In genomic region chr6:67200715-67201322, GRCm38 (mm10) we compare ENCODE assay signal across 12 mouse cellular contexts. TPM values are rescaled to one million over a fixed set of nuclear protein-coding genes. Genes with fewer than 3 reads are reported as not detected.
DNase-seq lines count a peak whose midpoint lies in the region; ATAC-seq and TF ChIP-seq lines count a peak whose summit lies in the region.
"Had no signal": no experiment of that assay in that cellular context is flagged by ENCODE, and none has a peak within 500 bp of the region (broad histone marks: within the 10 kb centered on the region; RNA-seq: fewer than 3 reads in every experiment).

No protein-coding gene starts in this region.

- no peaks in the 10 kb centered on the region for H3K27me3 ChIP-seq in hindbrain, embryonic 15.5 days
- no peaks in the 10 kb centered on the region for H3K27me3 ChIP-seq in hindbrain, embryonic 12.5 days
- no peaks in the 10 kb centered on the region for H3K27me3 ChIP-seq in cerebellum, adult 2 months (ENCODE audit: control insufficient read depth, insufficient read depth, low read length)
- H3K27me3 ChIP-seq in stomach, postnatal 0 days (ENCODE audit: control insufficient read depth, insufficient read depth, low read length): no peaks in the 10 kb centered on the region
- H3K27me3 ChIP-seq: limb, embryonic 15.5 days; neural tube, embryonic 13.5 days had no signal

- no peaks in the 10 kb centered on the region for H3K4me1 ChIP-seq in hindbrain, embryonic 15.5 days (replicated peaks)
- H3K4me1 ChIP-seq in hindbrain, embryonic 12.5 days: no peaks in the 10 kb centered on the region
- H3K4me1 ChIP-seq in cerebellum, adult 2 months (ENCODE audit: control insufficient read depth, insufficient read depth, low read length): 0 out of 2 replicates have a peak, but pooled peaks cover 2% of the 10 kb centered on the region
- H3K4me1 ChIP-seq in stomach, postnatal 0 days (replicated peaks; ENCODE audit: control insufficient read depth, insufficient read depth): no peaks in the 10 kb centered on the region
- H3K4me1 ChIP-seq: neural tube, embryonic 13.5 days had no signal

- H3K9ac ChIP-seq in hindbrain, embryonic 15.5 days: no peak overlapping the region
- H3K9ac ChIP-seq in hindbrain, embryonic 12.5 days: no peak overlapping the region
- H3K9ac ChIP-seq in stomach, postnatal 0 days (ENCODE audit: low read length): no peak overlapping the region
- H3K9ac ChIP-seq: limb, embryonic 15.5 days; neural tube, embryonic 13.5 days had no signal

- peak; percentile 54; the same call in 1 of the 2 replicates for ATAC-seq in hindbrain, embryonic 15.5 days (ENCODE audit: low FRiP score, low read depth)
- no peak for ATAC-seq in hindbrain, embryonic 12.5 days (ENCODE audit: low FRiP score)
- ATAC-seq in stomach, postnatal 0 days (ENCODE audit: low FRiP score, low TSS enrichment): no peak

- WGBS in hindbrain, embryonic 15.5 days: 32% methylated on average over 5 of the region's 5 CpGs
- WGBS in hindbrain, embryonic 12.5 days: 33% methylated on average over 5 of the region's 5 CpGs
- 11% methylated on average over 5 of the region's 5 CpGs for WGBS in cerebellum, adult 2 months
- 31% methylated on average over 5 of the region's 5 CpGs for WGBS in stomach, postnatal 0 days

- no peaks in the 10 kb centered on the region for H3K36me3 ChIP-seq in hindbrain, embryonic 15.5 days
- H3K36me3 ChIP-seq in hindbrain, embryonic 12.5 days: no peaks in the 10 kb centered on the region
- H3K36me3 ChIP-seq in stomach, postnatal 0 days (ENCODE audit: control insufficient read depth, insufficient read depth, low read length): no peaks in the 10 kb centered on the region
- H3K36me3 ChIP-seq: G1E; limb, embryonic 15.5 days; neural tube, embryonic 13.5 days had no signal

- TF ChIP-seq POLR2A in cerebellum, adult 2 months (IDR thresholded peaks at IDR 0.05; ENCODE audit: borderline replicate concordance, insufficient read depth, low read length): no peak

- intact Hi-C loops in left cerebral cortex, postnatal 14 days (cut with DNase I): no loop called here

- TF ChIP-seq CTCF in cerebellum, adult 2 months (IDR thresholded peaks at IDR 0.05; ENCODE audit: borderline replicate concordance, insufficient read depth, low read depth, low read length): no peak
- no peak for TF ChIP-seq CTCF in stomach, postnatal 0 days (IDR thresholded peaks at IDR 0.05; ENCODE audit: low read depth)

- H3K9me3 ChIP-seq in hindbrain, embryonic 15.5 days: no peaks in the 10 kb centered on the region
- H3K9me3 ChIP-seq in hindbrain, embryonic 12.5 days (replicated peaks): no peaks in the 10 kb centered on the region
- H3K9me3 ChIP-seq in stomach, postnatal 0 days (ENCODE audit: control insufficient read depth, low read length): no peaks in the 10 kb centered on the region
- H3K9me3 ChIP-seq: G1E; limb, embryonic 15.5 days; neural tube, embryonic 13.5 days had no signal

- TF ChIP-seq EP300 in stomach, postnatal 0 days (optimal IDR thresholded peaks at IDR 0.05): no peak

- DNase-seq in adrenal gland, postnatal 25 days: peak; percentile 20
- peak; percentile 72 to 78 for DNase-seq in cerebellum, adult 2 months
- peak; percentile 18 to 41 for DNase-seq in left cerebral cortex, postnatal 14 days (ENCODE audit: low spot score in 2 of 2)
- no peak for DNase-seq in stomach, postnatal 0 days (ENCODE audit: low spot score)
- no peak for DNase-seq in spleen, adult 12 weeks (ENCODE audit: low spot score)
- DNase-seq in urinary bladder, postnatal 4 days (ENCODE audit: low spot score in 2 of 2): no peak
- DNase-seq: thymus, adult 2 months had no signal

- no peak overlapping the region for H3K27ac ChIP-seq in hindbrain, embryonic 15.5 days (replicated peaks)
- no peak overlapping the region for H3K27ac ChIP-seq in hindbrain, embryonic 12.5 days
- H3K27ac ChIP-seq in cerebellum, adult 2 months (ENCODE audit: insufficient read depth, low read length): no peak overlapping the region
- H3K27ac ChIP-seq in stomach, postnatal 0 days (replicated peaks): no peak overlapping the region
- H3K27ac ChIP-seq: limb, embryonic 15.5 days; neural tube, embryonic 13.5 days had no signal

- no peak overlapping the region for H3K4me3 ChIP-seq in hindbrain, embryonic 15.5 days
- no peak overlapping the region for H3K4me3 ChIP-seq in hindbrain, embryonic 12.5 days
- H3K4me3 ChIP-seq in cerebellum, adult 2 months (replicated peaks; ENCODE audit: insufficient read depth, low read depth, low read length): no peak overlapping the region
- no peak overlapping the region for H3K4me3 ChIP-seq in stomach, postnatal 0 days (ENCODE audit: low read depth, low read length)
- H3K4me3 ChIP-seq: limb, embryonic 15.5 days; neural tube, embryonic 13.5 days had no signal

- H3K4me2 ChIP-seq in hindbrain, embryonic 15.5 days: no peak overlapping the region
- H3K4me2 ChIP-seq in hindbrain, embryonic 12.5 days (replicated peaks): no peak overlapping the region
- no peak overlapping the region for H3K4me2 ChIP-seq in stomach, postnatal 0 days (replicated peaks; ENCODE audit: low read depth)
- H3K4me2 ChIP-seq: limb, embryonic 15.5 days; neural tube, embryonic 13.5 days had no signal

RNA-seq across cellular contexts. Expression of gene Serbp1, which starts 37.2 kb away (rescaled TPM):
- polyA plus RNA-seq in hindbrain, embryonic 15.5 days (2015; fragmentation: Nextera tagmentation; extraction: Ambion mirVana): 294 and 298 TPM in 2 replicates
- 404 and 432 TPM in 2 replicates for polyA plus RNA-seq in hindbrain, embryonic 12.5 days (2016; fragmentation: Nextera tagmentation; extraction: Ambion mirVana)
- 323 and 405 TPM in 2 replicates for total RNA-seq in adrenal gland, postnatal 25 days (2021)
- polyA plus RNA-seq in cerebellum, adult 2 months (2012; rRNA removed): 194 and 201 TPM in 2 replicates
- total RNA-seq in left cerebral cortex, postnatal 14 days (2021): 100 to 1,000 TPM; 209 to 215 TPM
- 281 and 284 TPM in 2 replicates for polyA plus RNA-seq in stomach, postnatal 0 days (2015; fragmentation: Nextera tagmentation; extraction: Ambion mirVana)

Comparison
In these comparisons a context has a peak if more than half of its experiments do, and no peak if none do; other contexts are left out.
1. DNase-seq: peak in adrenal gland, postnatal 25 days (single experiment), cerebellum, adult 2 months (2 of 2) and left cerebral cortex, postnatal 14 days (2 of 2); none in stomach, postnatal 0 days (single experiment), spleen, adult 12 weeks (single experiment) and urinary bladder, postnatal 4 days (0 of 2).